Mouse (Mus musculus): ENCODE results near the gene Armc5.

Gene Armc5

DNA sequence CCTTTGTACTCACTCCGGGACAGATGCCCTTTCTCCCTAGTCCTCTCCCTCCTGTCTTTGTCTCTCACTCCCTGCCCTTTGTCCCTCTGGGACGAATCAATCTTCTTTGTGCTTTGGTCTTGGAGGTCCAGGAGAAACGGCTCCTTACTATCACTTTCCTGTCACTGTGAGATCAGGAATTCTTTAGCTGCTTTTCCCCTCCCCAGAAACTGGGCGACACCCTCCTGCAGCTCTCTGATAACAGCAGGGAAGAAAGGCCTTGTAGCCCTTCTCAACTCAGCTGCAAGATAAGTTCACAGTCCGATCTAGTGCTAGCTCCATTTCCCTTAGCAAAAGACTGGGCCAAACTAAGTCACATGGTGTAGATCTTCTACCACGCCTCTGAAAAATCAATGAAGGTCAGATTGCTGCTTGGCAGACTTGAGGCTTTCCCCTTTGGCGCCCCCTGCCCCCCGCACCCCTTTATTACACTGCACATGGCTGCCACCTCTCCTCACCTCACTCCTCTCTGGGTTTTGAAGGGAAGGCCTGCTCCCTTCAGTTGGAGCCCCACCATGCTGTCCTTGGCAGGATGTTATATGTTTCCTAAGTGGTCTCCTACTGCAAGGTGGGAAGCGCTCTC lies 51.9 kb downstream of the Armc5 start:
- no peak for DNase-seq (ENCODE audit: inconsistent ontology term)
